Mouse (Mus musculus): ENCODE data around the gene Glrx2.

DNA sequence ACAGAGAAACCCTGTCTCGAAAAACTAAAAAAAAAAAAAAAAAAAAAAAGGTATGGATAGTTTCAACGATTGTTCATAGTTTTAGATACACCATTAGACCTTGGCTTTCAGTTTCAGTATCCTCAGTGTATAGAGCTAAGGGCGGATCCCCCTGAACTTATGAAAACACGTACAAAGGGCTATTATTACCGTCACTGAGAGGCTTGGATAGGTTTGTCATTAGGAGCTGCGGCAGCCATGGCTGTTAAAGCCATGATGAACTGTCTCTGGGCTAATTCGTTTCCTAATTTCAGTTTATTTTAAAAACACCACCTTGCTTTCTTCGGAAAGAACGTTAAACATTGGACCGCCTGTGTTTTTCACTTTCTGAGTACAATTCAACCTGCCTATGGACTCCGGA is 22.7 kb downstream of the Glrx2 start:
- TF ChIP-seq CTCF (IDR thresholded peaks at IDR 0.05; ENCODE audit: insufficient read depth, low read depth, low read length) (no peak), POLR2A (IDR thresholded peaks at IDR 0.05; ENCODE audit: insufficient read depth, low read depth, low read length) (no peak)
